Mouse (Mus musculus) forebrain, embryonic 12.5 days (tissue): ENCODE measurements around the gene Cct3. TPM values are rescaled to one million over a fixed set of nuclear protein-coding genes. Genes with fewer than 3 reads are reported as not detected.
A peak's percentile ranks its signal among the peaks of the same experiment; 100 is the strongest.

Experiments
- ATAC-seq: fragments of 200-750 bp; cut with Nextera tagmentation; 2 replicates; pipeline ENCODE4 v1.8.0; 2017; ENCODE audit warnings: moderate TSS enrichment; ENCODE audit not compliant: low FRiP score
- H3K27ac ChIP-seq: fragments of 300-500 bp; sonication (generic); 2 replicates; pipeline ENCODE4 v1.5.1; 2016; ENCODE audit warnings: mild to moderate bottlenecking
- H3K27me3 ChIP-seq: fragments of 300-500 bp; sonication (generic); 2 replicates; pipeline ENCODE4 v1.6.1; 2016; ENCODE audit warnings: mild to moderate bottlenecking
- H3K36me3 ChIP-seq: fragments of 300-500 bp; sonication (generic); replicated peaks from 2 replicates; pipeline ENCODE4 v1.6.1; 2016; ENCODE audit warnings: mild to moderate bottlenecking
- H3K4me1 ChIP-seq: fragments of 300-500 bp; sonication (generic); 2 replicates; pipeline ENCODE4 v1.6.1; 2016
- H3K4me2 ChIP-seq: fragments of 300-500 bp; sonication (generic); 2 replicates; pipeline ENCODE4 v1.6.1; 2016; ENCODE audit warnings: mild to moderate bottlenecking, moderate library complexity
- H3K4me3 ChIP-seq: fragments of 300-500 bp; sonication (generic); replicated peaks from 2 replicates; pipeline ENCODE4 v1.5.1; 2016; ENCODE audit warnings: mild to moderate bottlenecking
- H3K9ac ChIP-seq: fragments of 300-500 bp; sonication (generic); 2 replicates; pipeline ENCODE4 v1.6.1; 2016; ENCODE audit warnings: mild to moderate bottlenecking
- H3K9me3 ChIP-seq: fragments of 300-500 bp; sonication (generic); 2 replicates; pipeline ENCODE4 v1.6.1; 2016
- WGBS: fragments of 180-500 bp; shearing (Covaris S2); methylation state at CpG from one replicate; pipeline ENCODE4 v1.1.7; 2016; 5-methylcytosine and 5-hydroxymethylcytosine counted together
- polyA plus RNA-seq: library from polyadenylated mRNA; unstranded; fragments of >200 nt; fragmentation: Nextera tagmentation; extraction: Ambion mirVana; gene quantifications from 2 replicates; pipeline ENCODE4 v1.2.1, GENCODE M21; 2016

Cct3 gene
- polyA plus RNA-seq, 1 experiment from 2014 or later, result 646 TPM

DNA sequence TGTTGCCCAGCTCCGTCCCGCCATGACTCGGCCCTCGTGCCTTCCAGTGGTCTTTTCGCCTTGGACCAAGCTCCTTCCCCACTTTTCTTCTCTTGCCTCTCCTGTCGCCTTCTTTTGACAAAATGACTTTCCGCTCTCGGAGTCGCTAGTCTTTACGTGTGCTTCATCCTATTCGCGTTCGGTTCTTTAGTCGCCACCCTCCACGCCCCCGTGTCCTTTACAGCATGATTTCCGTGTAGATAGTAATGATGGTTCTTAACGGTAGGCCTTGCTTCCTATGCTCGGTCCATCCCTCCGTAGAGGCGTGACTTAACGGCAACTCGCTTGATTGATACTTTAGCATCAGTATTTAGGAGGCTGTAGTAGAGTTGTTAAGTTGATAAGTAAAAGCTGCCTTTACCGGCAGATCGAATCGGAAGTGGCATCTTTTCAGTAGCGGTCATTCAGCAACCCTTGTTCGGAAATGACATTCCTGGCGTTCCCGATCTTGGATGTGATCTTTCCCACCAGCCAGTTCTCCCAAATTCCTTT, 470 bp downstream of the Cct3 start:
- under 1% methylated on average over 30 of the region's 30 CpGs for WGBS
- H3K27ac ChIP-seq, result peak overlapping the region; percentile 94

DNA sequence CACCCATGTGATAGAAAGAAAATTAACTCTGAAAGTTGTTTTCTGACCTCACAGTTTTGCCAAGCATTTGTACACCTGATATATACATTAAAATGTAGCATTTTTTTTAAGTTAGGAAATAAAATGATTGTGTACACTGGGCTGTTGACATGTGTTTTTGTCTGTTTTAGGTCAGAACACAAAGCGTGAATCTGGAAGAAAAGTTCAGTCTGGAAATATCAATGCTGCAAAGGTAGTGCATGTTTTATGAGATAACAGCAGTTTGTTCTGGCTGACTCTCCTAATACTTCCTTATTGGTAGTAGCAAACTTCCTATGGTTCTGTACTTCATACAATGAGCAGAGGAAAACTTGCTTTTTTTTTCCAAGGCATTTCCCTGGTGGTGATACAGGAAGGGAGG, 2.3 kb downstream of the Cct3 start:
- H3K36me3 ChIP-seq, result peaks cover 49% of the 10 kb centered on the region
- WGBS, result 95% methylated on average over 1 of the region's 1 CpGs

More for the DNA sequence above, 470 bp downstream of the Cct3 start:
- Histone ChIP-seq H3K4me3 (peak overlapping the region; percentile 78), H3K4me1 (peaks cover 18% of the 10 kb centered on the region), H3K27me3 (no peaks in the 10 kb centered on the region), H3K9me3 (no peaks in the 10 kb centered on the region), H3K4me2 (peak overlapping the region; percentile 85), H3K36me3 (peaks cover 33% of the 10 kb centered on the region), H3K9ac (peak overlapping the region; percentile 88)
- ATAC-seq, result no peak

DNA sequence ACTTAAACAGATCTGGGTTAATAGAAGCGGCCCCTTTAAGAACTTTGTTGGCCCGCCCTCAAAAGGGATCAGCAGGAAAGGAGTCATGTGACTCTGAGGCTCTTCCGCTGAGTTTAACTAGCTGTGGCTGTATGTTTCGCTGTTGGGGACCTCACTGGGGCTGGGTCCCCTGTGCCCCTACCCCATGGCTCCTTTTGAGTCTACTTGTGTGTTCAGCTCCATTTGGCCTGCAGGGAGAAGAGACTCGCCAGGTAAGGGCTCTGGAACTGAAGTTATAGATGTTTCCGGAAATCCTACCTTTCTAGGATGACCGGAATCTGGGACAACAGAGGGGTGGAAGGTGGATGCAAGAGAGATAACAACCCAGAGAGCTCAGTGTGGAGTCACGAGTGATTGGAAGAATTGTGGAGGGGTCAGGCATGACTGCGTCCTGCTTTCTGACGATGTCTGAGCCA, 28.1 kb downstream of the Cct3 start, which contains the start of gene Glmp:
Gene Glmp (plus strand): TSS at position 73 of the 455 bp plus-strand sequence.
- Histone ChIP-seq H3K27ac (peak within 1 kb of the TSS; percentile 31), H3K36me3 (peaks cover 65% of the 10 kb centered on the region), H3K4me2 (peak within 1 kb of the TSS; percentile 76), H3K4me1 (peaks cover 17% of the 10 kb centered on the region), H3K4me3 (peak within 1 kb of the TSS; percentile 67), H3K9ac (peak within 1 kb of the TSS; percentile 76), H3K27me3 (no peaks in the 10 kb centered on the region), H3K9me3 (no peaks in the 10 kb centered on the region)
- 3% methylated on average over 10 of the region's 10 CpGs for WGBS
- ATAC-seq, result peak; percentile 86

More for the DNA sequence above, 2.3 kb downstream of the Cct3 start:
- Histone ChIP-seq H3K9ac (no peak overlapping the region), H3K9me3 (no peaks in the 10 kb centered on the region), H3K27me3 (no peaks in the 10 kb centered on the region), H3K27ac (no peak overlapping the region), H3K4me3 (no peak overlapping the region), H3K4me1 (peaks cover 18% of the 10 kb centered on the region), H3K4me2 (no peak overlapping the region)
- ATAC-seq, result no peak

DNA sequence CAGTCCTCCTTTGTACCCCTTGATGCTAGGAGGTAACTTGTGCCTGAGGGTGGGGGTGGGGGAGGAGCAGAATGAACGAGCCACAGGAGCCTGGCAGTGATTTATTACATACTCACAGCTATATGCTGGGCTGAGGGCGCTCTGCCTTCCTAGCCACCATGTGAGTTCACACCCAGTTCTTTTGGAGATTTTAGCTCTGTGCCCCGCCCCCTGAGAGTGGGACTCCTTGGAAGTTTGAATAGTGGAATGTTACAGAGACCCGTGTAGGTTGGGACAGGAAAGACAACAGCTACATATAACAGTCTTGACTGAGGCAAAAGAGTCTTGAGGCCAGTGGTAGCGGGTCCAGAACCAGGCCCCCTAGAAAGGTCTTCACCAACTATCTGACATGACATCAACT, 32.0 kb downstream of the Cct3 start:
- H3K36me3 ChIP-seq, result peaks cover 26% of the 10 kb centered on the region
- 80% methylated on average over 5 of the region's 5 CpGs for WGBS

DNA sequence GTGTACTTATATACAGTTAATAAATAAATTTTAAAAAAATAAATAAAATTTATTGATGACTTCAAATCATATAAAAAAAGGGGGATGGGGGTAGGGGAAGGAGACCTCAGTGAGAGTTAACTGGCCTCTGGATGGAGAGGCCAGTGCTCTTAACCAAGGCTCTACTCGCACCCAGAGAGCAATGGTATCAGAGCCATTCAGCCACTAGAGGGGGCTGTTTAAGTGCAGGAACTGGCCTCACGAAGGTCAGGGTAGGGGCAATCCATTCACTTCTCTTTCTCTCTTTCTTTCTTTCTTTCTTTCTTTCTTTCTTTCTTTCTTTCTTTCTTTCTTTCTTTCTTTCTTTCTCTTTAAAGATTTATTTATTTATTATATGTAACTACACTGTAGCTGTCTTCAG, 34.4 kb downstream of the Cct3 start:
- Histone ChIP-seq H3K4me2 (no peak overlapping the region), H3K27me3 (no peaks in the 10 kb centered on the region), H3K4me1 (peaks cover 9% of the 10 kb centered on the region), H3K4me3 (no peak overlapping the region), H3K9me3 (no peaks in the 10 kb centered on the region), H3K36me3 (peaks cover 26% of the 10 kb centered on the region), H3K9ac (no peak overlapping the region), H3K27ac (no peak overlapping the region)
- WGBS, result 28% methylated on average over 2 of the region's 2 CpGs
- ATAC-seq, result no peak

More for the DNA sequence above, 32.0 kb downstream of the Cct3 start:
- Histone ChIP-seq H3K9ac (no peak overlapping the region), H3K27ac (no peak overlapping the region), H3K4me3 (no peak overlapping the region), H3K4me1 (peaks cover 17% of the 10 kb centered on the region), H3K4me2 (no peak overlapping the region), H3K9me3 (no peaks in the 10 kb centered on the region), H3K27me3 (no peaks in the 10 kb centered on the region)
- ATAC-seq, result no peak

DNA sequence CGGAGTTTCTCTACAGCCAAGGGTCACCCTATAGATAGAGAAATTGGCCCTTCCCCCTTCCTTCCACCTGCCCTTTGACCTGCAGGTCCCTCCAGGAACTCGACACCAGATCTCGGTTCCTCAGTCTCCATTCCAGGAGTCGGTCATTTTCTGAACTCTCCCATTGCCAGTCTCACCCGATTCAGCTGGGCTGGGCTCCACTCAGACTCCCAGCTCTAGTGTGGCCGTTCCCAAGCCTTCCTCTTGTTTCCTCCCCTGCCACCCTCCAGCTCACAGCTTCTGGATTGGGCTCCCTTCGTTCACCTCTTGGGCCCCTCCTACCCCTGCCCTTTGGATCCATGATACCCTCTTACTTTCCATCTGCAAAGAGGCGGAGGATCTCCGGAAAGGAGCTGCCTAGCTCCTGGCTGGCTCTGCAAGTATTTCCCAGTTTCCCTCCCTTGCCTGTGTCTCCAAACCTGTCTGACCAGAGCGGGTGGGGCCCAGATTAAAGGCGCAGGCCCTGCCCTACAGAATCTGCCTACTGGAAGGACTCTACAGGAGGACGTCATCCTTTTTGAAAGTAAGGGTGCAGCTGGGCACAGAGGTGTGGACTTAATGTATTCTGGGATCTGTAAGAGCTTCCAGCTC, 37.2 kb downstream of the Cct3 start:
- no peaks in the 10 kb centered on the region for H3K27me3 ChIP-seq
- no peak overlapping the region for H3K27ac ChIP-seq
- peaks cover 12% of the 10 kb centered on the region; the same call in 1 of the 2 replicates for H3K36me3 ChIP-seq
- H3K9ac ChIP-seq, result no peak overlapping the region
- WGBS, result 59% methylated on average over 12 of the region's 12 CpGs
- H3K4me3 ChIP-seq, result no peak overlapping the region
- no peak for ATAC-seq
- H3K9me3 ChIP-seq, result no peaks in the 10 kb centered on the region
- H3K4me1 ChIP-seq, result peaks cover 25% of the 10 kb centered on the region
- no peak overlapping the region for H3K4me2 ChIP-seq

DNA sequence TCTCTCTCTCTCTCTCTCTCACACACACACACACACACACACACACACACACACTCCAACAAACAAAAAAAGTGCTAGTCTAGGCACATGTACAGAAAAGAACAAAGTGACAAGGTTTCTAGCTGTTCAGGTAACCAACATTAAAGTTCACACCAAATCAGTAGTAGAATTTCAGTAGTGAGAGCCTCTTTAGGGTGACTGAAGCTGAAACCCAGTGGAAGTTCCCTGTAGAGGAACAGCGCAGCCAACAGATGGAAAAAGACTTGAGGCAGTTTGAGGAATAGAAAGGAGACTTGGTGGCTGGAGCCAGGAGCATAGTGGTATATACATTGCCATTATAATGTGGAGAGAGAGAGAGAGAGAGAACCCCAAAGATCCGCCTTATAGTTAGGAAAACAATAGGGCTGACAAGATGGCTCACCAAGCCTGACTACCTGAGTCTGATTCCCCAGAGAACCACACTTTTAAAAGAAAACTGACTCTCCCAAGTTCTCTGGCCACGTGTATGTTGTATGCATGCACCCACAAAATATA, 38.1 kb downstream of the Cct3 start:
- Histone ChIP-seq H3K4me1 (peaks cover 27% of the 10 kb centered on the region), H3K27ac (no peak overlapping the region), H3K9ac (peak overlapping the region; percentile 89), H3K36me3 (0 out of 2 replicates have a peak, but pooled peaks cover 4% of the 10 kb centered on the region), H3K4me2 (peak overlapping the region; percentile 78), H3K27me3 (no peaks in the 10 kb centered on the region), H3K4me3 (peak overlapping the region; percentile 75), H3K9me3 (no peaks in the 10 kb centered on the region)
- WGBS, result 36% methylated on average over 3 of the region's 3 CpGs
- no peak for ATAC-seq

DNA sequence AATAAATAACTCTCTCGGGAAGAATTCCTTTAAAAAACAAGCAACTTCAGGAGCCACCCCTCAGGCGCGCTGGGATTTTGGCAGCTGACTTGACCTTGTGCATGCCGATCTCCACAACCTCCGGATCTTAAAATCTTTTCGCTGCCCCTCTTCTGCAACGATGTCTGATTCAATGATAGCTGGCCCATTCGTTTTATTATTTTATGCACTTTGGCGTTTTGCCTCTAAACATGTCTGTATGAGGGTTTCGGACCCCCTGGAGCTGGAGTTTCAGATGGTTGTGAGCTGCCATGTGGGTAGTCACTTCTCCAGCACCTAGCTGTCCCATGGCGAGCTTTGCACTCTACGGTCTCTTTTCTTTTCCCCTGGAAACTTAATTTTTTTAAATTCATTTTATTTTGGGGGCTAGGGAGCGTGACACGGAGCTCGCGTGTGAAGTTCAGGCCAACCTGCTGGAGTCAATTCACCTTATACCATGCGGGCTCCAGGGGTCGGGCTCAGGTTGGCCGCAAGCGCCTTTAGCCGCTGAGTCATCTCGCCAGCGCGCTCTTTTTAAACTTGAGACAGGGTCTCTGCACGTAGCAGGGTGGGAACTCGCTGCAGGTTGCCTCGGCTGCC, 38.6 kb downstream of the Cct3 start:
- 2% methylated on average over 27 of the region's 27 CpGs for WGBS
- H3K9me3 ChIP-seq, result no peaks in the 10 kb centered on the region
- H3K4me3 ChIP-seq, result peak overlapping the region; percentile 75
- peak overlapping the region; percentile 78 for H3K4me2 ChIP-seq
- no peaks in the 10 kb centered on the region for H3K27me3 ChIP-seq
- 0 out of 2 replicates have a peak, but pooled peaks cover 4% of the 10 kb centered on the region for H3K36me3 ChIP-seq
- peak overlapping the region; percentile 94 for H3K27ac ChIP-seq
- peak; percentile 50; the same call in 1 of the 2 replicates for ATAC-seq
- peaks cover 27% of the 10 kb centered on the region for H3K4me1 ChIP-seq
- peak overlapping the region; percentile 89 for H3K9ac ChIP-seq

DNA sequence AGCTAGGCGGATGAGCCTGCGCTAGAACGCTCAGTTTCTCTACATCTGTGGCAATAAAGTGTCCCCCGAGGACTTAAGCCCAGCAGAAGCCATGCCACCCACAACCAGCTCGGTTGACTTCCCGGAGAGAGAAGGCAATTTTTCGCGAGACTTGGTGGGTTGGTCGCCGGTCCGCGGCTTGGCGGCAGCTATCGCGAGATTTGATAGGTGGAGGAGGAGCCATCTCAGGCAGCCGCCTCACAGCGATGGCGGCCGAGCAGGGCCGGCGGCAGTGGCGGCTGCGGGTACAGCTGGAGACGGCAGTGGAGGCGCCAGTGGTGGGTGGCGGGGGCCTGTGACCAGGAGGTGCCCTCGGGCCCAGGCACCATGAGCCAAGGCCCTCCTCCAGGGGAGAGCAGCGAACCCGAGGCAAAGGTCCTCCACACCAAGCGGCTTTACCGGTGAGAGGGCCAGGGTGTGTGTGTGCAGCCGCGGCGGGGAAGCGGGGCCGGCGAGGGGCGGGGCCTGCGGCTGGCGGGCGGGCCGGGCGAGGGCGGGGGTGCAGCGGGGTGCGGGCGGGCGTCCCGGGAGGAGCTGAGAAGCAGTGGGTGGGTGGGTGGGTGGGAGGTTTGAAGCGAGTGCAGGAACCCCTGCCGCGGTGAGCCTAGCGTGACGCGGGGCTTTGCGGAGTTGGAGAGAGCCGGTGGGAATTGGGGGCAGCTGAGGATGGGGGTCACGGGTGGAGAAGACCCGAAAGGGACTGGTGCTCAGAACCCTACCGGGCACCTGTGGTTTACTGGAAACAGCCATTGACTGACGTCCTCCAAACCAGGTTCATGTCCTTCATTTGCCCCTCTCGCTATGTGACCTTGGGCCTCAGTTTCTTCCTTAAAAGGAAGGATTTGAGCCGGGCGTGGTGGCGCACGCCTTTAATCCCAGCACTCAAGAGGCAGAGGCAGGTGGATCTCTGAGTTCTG, 39.4 kb downstream of the Cct3 start, which contains the start of the genes Tmem79 and Smg5:
Gene Tmem79 (minus strand): TSS at position 91 of the 956 bp plus-strand sequence.
Gene Smg5 (plus strand): TSS at position 203 of the 956 bp plus-strand sequence.
- Histone ChIP-seq H3K9me3 (no peaks in the 10 kb centered on the region), H3K9ac (peak within 1 kb of the TSS; percentile 89), H3K36me3 (0 out of 2 replicates have a peak, but pooled peaks cover 4% of the 10 kb centered on the region), H3K4me3 (peak within 1 kb of the TSS; percentile 75), H3K27me3 (no peaks in the 10 kb centered on the region), H3K27ac (peak within 1 kb of the TSS; percentile 94), H3K4me1 (peaks cover 27% of the 10 kb centered on the region), H3K4me2 (peak within 1 kb of the TSS; percentile 78)
- ATAC-seq, result peak; percentile 95
- 3% methylated on average over 55 of the region's 66 CpGs for WGBS

DNA sequence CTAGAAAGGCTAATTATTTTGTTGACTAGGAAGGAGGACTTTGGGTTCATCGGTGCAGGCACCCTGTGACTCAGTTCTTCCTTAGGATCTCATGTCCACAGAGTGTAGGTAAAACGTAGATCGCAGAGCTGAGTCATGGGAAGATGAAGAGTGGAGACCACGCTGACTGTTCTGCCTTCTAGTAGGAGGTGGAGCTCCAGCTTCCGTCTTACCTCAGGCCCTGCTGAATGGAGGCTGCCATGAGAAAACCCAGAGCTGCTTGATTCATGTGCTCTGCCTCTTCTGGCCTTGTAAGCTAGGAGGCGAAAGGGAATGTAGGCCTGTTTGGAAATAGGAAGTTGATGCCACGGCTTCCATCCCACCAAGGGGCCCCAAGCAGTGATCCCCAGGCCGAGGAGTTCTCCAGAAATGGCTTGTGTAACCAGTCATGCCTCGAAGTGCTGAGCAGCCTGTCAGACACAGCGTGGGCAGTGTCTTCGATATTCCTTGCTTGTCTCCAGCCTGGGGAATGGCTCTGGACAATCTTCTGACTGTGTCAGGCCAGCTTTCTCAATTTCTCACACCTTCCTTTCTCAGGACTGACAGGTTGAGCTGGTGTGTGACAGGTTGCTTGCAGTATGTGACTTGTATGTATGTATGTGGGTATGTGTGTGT, 40.6 kb downstream of the Cct3 start:
- Histone ChIP-seq H3K27me3 (no peaks in the 10 kb centered on the region), H3K36me3 (peaks cover 14% of the 10 kb centered on the region), H3K27ac (no peak overlapping the region), H3K4me1 (peaks cover 27% of the 10 kb centered on the region), H3K9me3 (no peaks in the 10 kb centered on the region), H3K4me3 (peak overlapping the region; percentile 75), H3K4me2 (peak overlapping the region; percentile 78), H3K9ac (peak overlapping the region; percentile 40)
- no peak for ATAC-seq
- 87% methylated on average over 11 of the region's 11 CpGs for WGBS

DNA sequence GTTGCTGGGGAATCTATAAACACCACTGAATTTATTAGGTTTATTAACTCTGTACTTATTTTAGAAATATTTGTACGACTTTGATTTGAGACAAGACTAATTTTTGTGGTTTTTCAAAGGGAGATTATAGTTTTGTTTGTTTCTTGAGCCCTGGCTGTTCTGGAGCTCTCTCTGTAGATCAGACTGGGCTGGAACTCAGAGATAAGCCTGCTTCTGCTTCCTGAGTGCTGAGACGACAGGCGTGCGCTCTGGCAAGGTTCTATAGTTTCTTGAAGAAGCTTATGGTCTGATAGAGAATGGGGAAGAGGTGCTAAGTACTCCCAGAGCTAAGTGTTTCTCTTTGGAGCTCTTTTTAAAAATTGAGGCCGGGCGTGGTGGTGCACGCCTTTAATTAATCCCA, 41.4 kb downstream of the Cct3 start:
- Histone ChIP-seq H3K9me3 (no peaks in the 10 kb centered on the region), H3K36me3 (peaks cover 22% of the 10 kb centered on the region), H3K4me1 (peaks cover 27% of the 10 kb centered on the region), H3K27me3 (no peaks in the 10 kb centered on the region), H3K27ac (no peak overlapping the region), H3K9ac (no peak overlapping the region), H3K4me3 (no peak overlapping the region), H3K4me2 (no peak overlapping the region)
- WGBS, result 95% methylated on average over 7 of the region's 7 CpGs
- no peak for ATAC-seq
